In genomic region chr9:54500832-54501452, GRCm38 (mm10) we compare ENCODE assay signal across 8 mouse cellular contexts. TPM values are rescaled to one million over a fixed set of nuclear protein-coding genes. Genes with fewer than 3 reads are reported as not detected.
DNase-seq lines count a peak whose midpoint lies in the region; ATAC-seq and TF ChIP-seq lines count a peak whose summit lies in the region.

No protein-coding gene starts in this region.

- no peaks in the 10 kb centered on the region for H3K9me3 ChIP-seq in forebrain, embryonic 12.5 days
- no peaks in the 10 kb centered on the region for H3K9me3 ChIP-seq in hindbrain, embryonic 15.5 days
- H3K9me3 ChIP-seq in limb, embryonic 11.5 days (ENCODE audit: control insufficient read depth, low read length) = no peaks in the 10 kb centered on the region
- no peaks in the 10 kb centered on the region for H3K9me3 ChIP-seq in midbrain, embryonic 13.5 days

- 2% methylated on average over 43 of the region's 43 CpGs for WGBS in spleen, adult 2 months
- under 1% methylated on average over 42 of the region's 43 CpGs for WGBS in forebrain, embryonic 12.5 days
- WGBS in hindbrain, embryonic 15.5 days = under 1% methylated on average over 41 of the region's 43 CpGs
- WGBS in limb, embryonic 11.5 days = under 1% methylated on average over 36 of the region's 43 CpGs
- WGBS in midbrain, embryonic 13.5 days = under 1% methylated on average over 43 of the region's 43 CpGs

- peak overlapping the region; percentile 61 for H3K4me3 ChIP-seq in spleen, adult 2 months (ENCODE audit: extremely low read depth, insufficient read depth, insufficient read length)
- H3K4me3 ChIP-seq in forebrain, embryonic 12.5 days (replicated peaks) = peak overlapping the region; percentile 80
- H3K4me3 ChIP-seq in hindbrain, embryonic 15.5 days = peak overlapping the region; percentile 68
- H3K4me3 ChIP-seq in limb, embryonic 11.5 days (ENCODE audit: low read depth, low read length) = peak overlapping the region; percentile 74
- H3K4me3 ChIP-seq in midbrain, embryonic 13.5 days (replicated peaks) = peak overlapping the region; percentile 80

- H3K27me3 ChIP-seq in spleen, adult 2 months (ENCODE audit: control insufficient read depth, insufficient read depth, low read length) = peaks cover 16% of the 10 kb centered on the region
- H3K27me3 ChIP-seq in forebrain, embryonic 12.5 days = peaks cover 10% of the 10 kb centered on the region
- H3K27me3 ChIP-seq in hindbrain, embryonic 15.5 days = no peaks in the 10 kb centered on the region
- H3K27me3 ChIP-seq in limb, embryonic 11.5 days (ENCODE audit: control insufficient read depth, insufficient read depth, low read length) = 0 out of 2 replicates have a peak, but pooled peaks cover 4% of the 10 kb centered on the region
- 0 out of 2 replicates have a peak, but pooled peaks cover 6% of the 10 kb centered on the region for H3K27me3 ChIP-seq in midbrain, embryonic 13.5 days

- TF ChIP-seq POLR2A in spleen, adult 2 months (IDR thresholded peaks at IDR 0.05; ENCODE audit: low read depth, low read length) = no peak
- TF ChIP-seq POLR2A in brain, embryonic 14.5 days (IDR thresholded peaks at IDR 0.05; ENCODE audit: borderline replicate concordance, extremely low read depth, insufficient read depth, insufficient read length, poor library complexity, severe bottlenecking) = no peak

- H3K4me2 ChIP-seq in forebrain, embryonic 12.5 days = peak overlapping the region; percentile 87
- peak overlapping the region; percentile 67 for H3K4me2 ChIP-seq in hindbrain, embryonic 15.5 days
- H3K4me2 ChIP-seq in limb, embryonic 11.5 days (ENCODE audit: low read depth, severe bottlenecking) = peak overlapping the region; percentile 98
- peak overlapping the region; percentile 65 for H3K4me2 ChIP-seq in midbrain, embryonic 13.5 days (replicated peaks)

- peaks cover 4% of the 10 kb centered on the region; the same call in 1 of the 2 replicates for H3K4me1 ChIP-seq in spleen, adult 2 months (ENCODE audit: control insufficient read depth, insufficient read depth, insufficient read length)
- H3K4me1 ChIP-seq in forebrain, embryonic 12.5 days = peaks cover 13% of the 10 kb centered on the region
- H3K4me1 ChIP-seq in hindbrain, embryonic 15.5 days (replicated peaks) = peaks cover 32% of the 10 kb centered on the region
- no peaks in the 10 kb centered on the region for H3K4me1 ChIP-seq in limb, embryonic 11.5 days (ENCODE audit: control insufficient read depth, insufficient read depth, low read length)
- peaks cover 22% of the 10 kb centered on the region for H3K4me1 ChIP-seq in midbrain, embryonic 13.5 days (replicated peaks)

- H3K9ac ChIP-seq in forebrain, embryonic 12.5 days = peak overlapping the region; percentile 88
- peak overlapping the region; percentile 79 for H3K9ac ChIP-seq in hindbrain, embryonic 15.5 days
- H3K9ac ChIP-seq in limb, embryonic 11.5 days (ENCODE audit: low read length) = peak overlapping the region; percentile 67
- peak overlapping the region; percentile 90 for H3K9ac ChIP-seq in midbrain, embryonic 13.5 days (replicated peaks)

- no peak for DNase-seq in spleen, adult 2 months (ENCODE audit: low read depth in 1 of 2, low spot score in 2 of 2)
- no peak for DNase-seq in spleen, adult 18-20 months
- DNase-seq in brain, embryonic 14.5 days (ENCODE audit: low read depth) = peak; percentile 61
- DNase-seq in limb, embryonic 11.5 days (ENCODE audit: low spot score) = peak; percentile 57

- no peaks in the 10 kb centered on the region for H3K36me3 ChIP-seq in spleen, adult 2 months (ENCODE audit: control insufficient read depth, insufficient read depth, low read length)
- no peaks in the 10 kb centered on the region for H3K36me3 ChIP-seq in forebrain, embryonic 12.5 days (replicated peaks)
- no peaks in the 10 kb centered on the region for H3K36me3 ChIP-seq in hindbrain, embryonic 15.5 days
- H3K36me3 ChIP-seq in limb, embryonic 11.5 days (ENCODE audit: control insufficient read depth, insufficient read depth, low read length) = no peaks in the 10 kb centered on the region
- H3K36me3 ChIP-seq in midbrain, embryonic 13.5 days = no peaks in the 10 kb centered on the region

- H3K27ac ChIP-seq in spleen, adult 2 months (ENCODE audit: insufficient read depth, low read length) = no peak overlapping the region
- peak overlapping the region; percentile 89 for H3K27ac ChIP-seq in forebrain, embryonic 12.5 days
- peak overlapping the region; percentile 93 for H3K27ac ChIP-seq in hindbrain, embryonic 15.5 days (replicated peaks)
- no peak overlapping the region for H3K27ac ChIP-seq in limb, embryonic 11.5 days (replicated peaks; ENCODE audit: low read depth, low read length)
- peak overlapping the region; percentile 90 for H3K27ac ChIP-seq in midbrain, embryonic 13.5 days

- ATAC-seq in forebrain, embryonic 12.5 days (ENCODE audit: low FRiP score) = peak; percentile 76
- no peak; the same call in none of the 2 replicates for ATAC-seq in hindbrain, embryonic 15.5 days (ENCODE audit: low FRiP score, low read depth)
- 0 out of 2 replicates have a peak, but pooled peaks have one; percentile 27 for ATAC-seq in limb, embryonic 11.5 days (ENCODE audit: insufficient number of reproducible peaks, low FRiP score, low TSS enrichment, low read depth)
- peak; percentile 86 for ATAC-seq in midbrain, embryonic 13.5 days
- no peak for ATAC-seq in inflammation-experienced regulatory T-cells, adult 6 months

- TF ChIP-seq CTCF in spleen, adult 2 months (IDR thresholded peaks at IDR 0.05; ENCODE audit: extremely low read depth, insufficient read depth, insufficient read length, insufficient replicate concordance) = no peak
- TF ChIP-seq CTCF in brain, embryonic 14.5 days (IDR thresholded peaks at IDR 0.05; ENCODE audit: borderline replicate concordance, extremely low read depth, insufficient read depth, insufficient read length) = no peak

RNA-seq across cellular contexts. Expression of gene Dmxl2, which starts 0.5 kb away (rescaled TPM):
- 1.0 and 2.0 TPM in 2 replicates for polyA plus RNA-seq in spleen, adult 2 months (2012; rRNA removed)
- 52.9 and 60.4 TPM in 2 replicates for polyA plus RNA-seq in brain, embryonic 14.5 days (2012; rRNA removed)
- 19.4 and 21.0 TPM in 2 replicates for polyA plus RNA-seq in forebrain, embryonic 12.5 days (2016; fragmentation: Nextera tagmentation; extraction: Ambion mirVana)
- 56.0 and 59.9 TPM in 2 replicates for polyA plus RNA-seq in hindbrain, embryonic 15.5 days (2015; fragmentation: Nextera tagmentation; extraction: Ambion mirVana)
- 6.5 and 6.6 TPM in 2 replicates for polyA plus RNA-seq in limb, embryonic 11.5 days (2014; fragmentation: Nextera tagmentation; extraction: Ambion mirVana)
- 36.5 and 38.8 TPM in 2 replicates for polyA plus RNA-seq in midbrain, embryonic 13.5 days (2015; fragmentation: Nextera tagmentation; extraction: Ambion mirVana)
- polyA plus RNA-seq in inflammation-experienced regulatory T-cells, adult 6 months (2017; shearing (Covaris generic)) = under 1 TPM; 0.09 to 0.23 (median 0.18) TPM

RNA-seq across cellular contexts. Expression of gene Sh2d7, which starts 37.8 kb away (rescaled TPM):
- not detected in 2 replicates for polyA plus RNA-seq in spleen, adult 2 months (2012; rRNA removed)
- 0.11 and 0.19 TPM in 2 replicates for polyA plus RNA-seq in brain, embryonic 14.5 days (2012; rRNA removed)
- 0.09 TPM in 1 of 2 replicates, not detected in the other for polyA plus RNA-seq in forebrain, embryonic 12.5 days (2016; fragmentation: Nextera tagmentation; extraction: Ambion mirVana)
- 0.09 TPM in 1 of 2 replicates, not detected in the other for polyA plus RNA-seq in hindbrain, embryonic 15.5 days (2015; fragmentation: Nextera tagmentation; extraction: Ambion mirVana)
- not detected in 2 replicates for polyA plus RNA-seq in limb, embryonic 11.5 days (2014; fragmentation: Nextera tagmentation; extraction: Ambion mirVana)
- not detected in 2 replicates for polyA plus RNA-seq in midbrain, embryonic 13.5 days (2015; fragmentation: Nextera tagmentation; extraction: Ambion mirVana)
- polyA plus RNA-seq in inflammation-experienced regulatory T-cells, adult 6 months (2017; shearing (Covaris generic)) = not detected

RNA-seq across cellular contexts. Expression of gene Cib2, which starts 59.1 kb away (rescaled TPM):
- 2.0 and 3.0 TPM in 2 replicates for polyA plus RNA-seq in spleen, adult 2 months (2012; rRNA removed)
- polyA plus RNA-seq in brain, embryonic 14.5 days (2012; rRNA removed) = 24.7 and 28.2 TPM in 2 replicates
- 19.1 and 20.2 TPM in 2 replicates for polyA plus RNA-seq in forebrain, embryonic 12.5 days (2016; fragmentation: Nextera tagmentation; extraction: Ambion mirVana)
- polyA plus RNA-seq in hindbrain, embryonic 15.5 days (2015; fragmentation: Nextera tagmentation; extraction: Ambion mirVana) = 61.6 and 62.3 TPM in 2 replicates
- 15.4 and 16.3 TPM in 2 replicates for polyA plus RNA-seq in limb, embryonic 11.5 days (2014; fragmentation: Nextera tagmentation; extraction: Ambion mirVana)
- polyA plus RNA-seq in midbrain, embryonic 13.5 days (2015; fragmentation: Nextera tagmentation; extraction: Ambion mirVana) = 27.8 and 28.5 TPM in 2 replicates
- polyA plus RNA-seq in inflammation-experienced regulatory T-cells, adult 6 months (2017; shearing (Covaris generic)) = 1 to 10 TPM in 1 of 3 experiments, under 1 TPM in 2; 0.55 to 4.9 (median 0.96) TPM

Comparison
In these comparisons a context has a peak if more than half of its experiments do, and no peak if none do; other contexts are left out.
1. DNase-seq: peak in brain, embryonic 14.5 days (single experiment) and limb, embryonic 11.5 days (single experiment); none in spleen, adult 2 months (0 of 2) and spleen, adult 18-20 months (0 of 2).
2. H3K27ac ChIP-seq: peak in forebrain, embryonic 12.5 days (single experiment), hindbrain, embryonic 15.5 days (single experiment) and midbrain, embryonic 13.5 days (single experiment); none in spleen, adult 2 months (single experiment) and limb, embryonic 11.5 days (single experiment).
3. ATAC-seq: peak in forebrain, embryonic 12.5 days (single experiment), limb, embryonic 11.5 days (single experiment) and midbrain, embryonic 13.5 days (single experiment); none in hindbrain, embryonic 15.5 days (single experiment) and inflammation-experienced regulatory T-cells, adult 6 months (single experiment).
4. Peak in every context shown above with its lines, with median percentiles within 50 percentile points of each other: H3K4me3 ChIP-seq, H3K4me2 ChIP-seq and H3K9ac ChIP-seq.